Mouse (Mus musculus) erythroblast, embryonic 14.5 days (primary cell): ENCODE measurements around the gene Hdac5. TPM values are rescaled to one million over a fixed set of nuclear protein-coding genes. Genes with fewer than 3 reads are reported as not detected.

ENCODE experiments used
- H3K27me3 ChIP-seq: 2 replicates; pipeline ENCODE4 v1.6.1; 2012; ENCODE audit warnings: inconsistent platforms; ENCODE audit not compliant: control insufficient read depth
- H3K36me3 ChIP-seq: 2 replicates; pipeline ENCODE4 v1.6.1; 2012; ENCODE audit warnings: mild to moderate bottlenecking, inconsistent platforms; ENCODE audit not compliant: control insufficient read depth
- H3K4me1 ChIP-seq: 2 replicates; pipeline ENCODE4 v1.6.1; 2012; ENCODE audit warnings: inconsistent platforms; ENCODE audit not compliant: control insufficient read depth
- H3K4me3 ChIP-seq: replicated peaks from 2 replicates; pipeline ENCODE3; 2012; ENCODE audit warnings: moderate library complexity, mild to moderate bottlenecking, inconsistent platforms
- H3K9me3 ChIP-seq: 2 replicates; pipeline ENCODE4 v1.6.1; 2012; ENCODE audit warnings: low read length, inconsistent platforms, mixed read lengths; ENCODE audit not compliant: control insufficient read depth
- GATA1 ChIP-seq: IDR thresholded peaks from 2 replicates; pipeline ENCODE4 v1.6.1; 2012; ENCODE audit warnings: low read length, inconsistent platforms, mixed read lengths
- TAL1 ChIP-seq: IDR thresholded peaks from 3 replicates; pipeline ENCODE4 v1.6.1; 2012; ENCODE audit warnings: low read length, inconsistent platforms, mixed read lengths
- polyA plus RNA-seq: library from polyadenylated mRNA; stranded (reverse); fragments of >175 nt; gene quantifications from 2 replicates; pipeline ENCODE4 v1.2.3, GENCODE M21; 2012

Gene Hdac5
- polyA plus RNA-seq, 1 experiment = 4.3 TPM

DNA sequence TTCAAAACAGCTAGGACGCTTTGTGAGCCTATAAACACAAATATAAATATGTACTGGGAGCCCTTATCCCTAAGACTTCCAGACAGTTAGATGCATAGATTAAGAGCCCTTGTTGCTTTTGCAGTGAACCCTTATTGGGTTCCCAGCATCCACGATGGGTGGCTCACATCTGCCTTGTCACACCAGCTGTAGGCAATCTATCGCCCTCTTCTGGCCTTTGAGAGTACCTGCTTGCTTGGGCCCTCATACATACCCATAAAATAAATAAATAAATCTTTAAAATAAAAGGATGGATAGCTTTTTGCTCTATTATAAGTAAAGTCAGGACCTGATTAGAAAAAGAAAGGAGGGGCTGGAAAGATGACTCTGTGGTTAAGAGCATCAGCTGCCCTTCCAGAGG lies 28.6 kb upstream of the Hdac5 start:
- no peak for TF ChIP-seq GATA1
- no peak for TF ChIP-seq TAL1
- Histone ChIP-seq H3K36me3 (peaks cover 91% of the 10 kb centered on the region), H3K4me1 (peaks cover 14% of the 10 kb centered on the region), H3K4me3 (no peak overlapping the region), H3K27me3 (no peaks in the 10 kb centered on the region), H3K9me3 (no peaks in the 10 kb centered on the region)

DNA sequence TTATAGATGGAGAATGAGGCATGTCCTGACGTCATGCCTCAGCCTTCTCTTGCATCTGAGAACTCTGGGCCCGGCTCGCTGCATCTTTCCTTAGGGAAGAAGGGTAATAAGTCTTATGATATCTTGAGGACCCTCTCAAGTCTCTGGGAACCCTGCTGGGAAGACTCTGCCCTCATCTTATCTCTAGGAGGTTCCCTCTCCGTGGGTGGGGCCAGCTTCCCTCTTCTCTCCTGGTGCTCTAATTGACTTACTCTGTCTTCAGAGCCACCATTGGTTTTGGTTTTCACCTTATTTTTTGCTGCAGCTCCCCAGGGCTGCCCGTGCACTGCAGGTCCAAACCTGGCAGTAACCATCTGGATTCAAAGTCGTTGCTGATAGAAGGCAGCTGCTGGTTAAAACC lies 28.1 kb upstream of the Hdac5 start:
- H3K27me3 ChIP-seq = no peaks in the 10 kb centered on the region
- H3K9me3 ChIP-seq = no peaks in the 10 kb centered on the region
- TF ChIP-seq TAL1 (no peak), GATA1 (no peak)
- peaks cover 90% of the 10 kb centered on the region for H3K36me3 ChIP-seq
- H3K4me1 ChIP-seq = peaks cover 14% of the 10 kb centered on the region
- no peak overlapping the region for H3K4me3 ChIP-seq

DNA sequence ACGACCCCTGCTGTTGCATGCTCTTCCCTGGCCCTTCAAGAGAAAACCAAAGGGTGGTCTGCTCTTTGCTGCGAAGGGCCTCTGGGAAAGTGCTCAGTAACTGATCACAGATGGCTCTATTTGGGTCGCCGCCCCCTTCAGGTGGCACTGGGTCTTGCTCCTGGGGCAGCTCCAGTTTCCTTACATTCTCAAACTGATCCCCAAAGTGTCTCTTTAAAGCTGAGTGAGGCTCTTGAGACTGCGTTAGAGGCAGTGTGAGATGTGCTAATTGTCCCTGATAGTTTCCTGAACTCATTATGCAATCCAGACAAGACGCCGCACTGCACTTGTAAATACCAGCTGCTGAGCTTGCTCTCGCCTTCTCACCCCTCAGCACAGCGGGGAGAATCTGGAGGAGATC lies 27.5 kb upstream of the Hdac5 start:
- no peaks in the 10 kb centered on the region for H3K9me3 ChIP-seq
- H3K27me3 ChIP-seq = no peaks in the 10 kb centered on the region
- H3K4me1 ChIP-seq = peaks cover 14% of the 10 kb centered on the region
- TF ChIP-seq TAL1 (no peak), GATA1 (no peak)
- no peak overlapping the region for H3K4me3 ChIP-seq
- H3K36me3 ChIP-seq = peaks cover 87% of the 10 kb centered on the region

DNA sequence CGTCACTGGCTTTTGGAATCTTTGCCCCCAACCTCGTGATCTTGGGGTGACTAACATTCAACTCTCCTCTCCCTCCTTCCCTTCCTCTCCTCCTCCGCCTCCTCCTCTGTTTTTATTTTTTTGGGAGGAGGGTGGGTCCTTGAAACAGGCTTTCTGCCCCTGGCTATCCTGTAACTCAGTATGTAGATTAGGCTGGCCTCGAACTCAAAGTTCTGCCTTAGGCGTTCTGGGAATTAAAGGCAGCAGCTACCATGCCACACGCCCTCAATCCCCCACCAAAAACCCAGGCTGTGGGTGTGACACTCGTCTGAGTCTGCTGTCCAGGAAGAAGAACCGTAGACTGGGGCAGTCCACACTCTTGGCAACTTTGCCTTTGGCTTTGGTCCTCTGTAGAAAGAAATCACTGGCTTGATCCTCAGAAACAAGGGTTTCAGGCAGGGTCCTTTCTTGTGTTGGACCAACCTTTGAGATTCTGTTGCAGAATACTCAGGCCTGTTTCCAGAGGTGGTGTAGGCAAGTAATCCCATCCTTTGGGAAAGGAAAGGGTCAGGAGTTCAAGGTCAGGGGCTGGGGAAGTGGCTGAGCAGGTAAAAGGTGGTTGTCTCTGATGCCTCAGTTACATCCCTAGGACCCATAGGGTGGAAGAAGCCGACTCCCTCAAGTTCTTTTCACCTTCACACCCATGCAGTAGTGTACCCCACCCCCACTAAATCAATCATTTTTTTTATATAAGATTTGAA lies 19.6 kb upstream of the Hdac5 start:
- Histone ChIP-seq H3K9me3 (no peaks in the 10 kb centered on the region), H3K27me3 (peaks cover 20% of the 10 kb centered on the region), H3K4me1 (peaks cover 19% of the 10 kb centered on the region), H3K4me3 (peak overlapping the region; percentile 78), H3K36me3 (peaks cover 35% of the 10 kb centered on the region)
- TF ChIP-seq GATA1 = no peak
- no peak for TF ChIP-seq TAL1

DNA sequence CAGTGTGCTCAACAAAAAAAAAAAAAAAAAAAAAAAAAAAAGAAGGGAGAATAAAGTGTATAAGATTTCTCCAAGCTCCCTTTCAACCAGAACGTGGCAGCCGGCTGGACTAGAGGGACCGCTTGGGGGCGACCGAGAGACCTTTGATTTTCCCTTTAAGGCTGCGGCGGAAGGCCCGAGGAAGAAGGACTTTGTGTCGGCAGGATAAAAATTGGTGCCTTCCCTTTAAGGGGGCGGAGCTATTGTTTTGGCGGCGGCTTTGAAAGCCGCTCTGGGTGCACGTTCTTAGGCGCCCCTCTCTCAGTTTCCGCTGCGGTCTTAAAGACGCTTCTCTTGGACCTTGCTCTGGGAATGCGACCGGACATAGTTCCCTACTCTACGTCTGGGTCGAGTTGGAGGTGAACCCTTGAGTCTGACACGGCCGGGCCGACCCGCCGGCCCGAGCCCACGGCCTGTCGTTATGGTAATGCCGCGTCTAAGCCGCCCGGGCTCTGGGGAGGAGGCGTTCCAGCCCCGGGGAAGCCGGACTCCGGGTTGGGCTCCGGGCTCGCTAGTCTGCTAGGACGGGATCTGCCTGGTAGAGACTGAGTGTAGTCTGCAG lies 18.8 kb upstream of the Hdac5 start, which contains the start of gene BC030867:
TSS of gene BC030867 (plus strand) at position 253 of the 601 bp plus-strand sequence.
- H3K36me3 ChIP-seq = peaks cover 28% of the 10 kb centered on the region
- peaks cover 21% of the 10 kb centered on the region for H3K4me1 ChIP-seq
- TF ChIP-seq GATA1 (no peak), TAL1 (no peak)
- H3K27me3 ChIP-seq = peaks cover 23% of the 10 kb centered on the region
- peak within 1 kb of the TSS; percentile 78 for H3K4me3 ChIP-seq
- H3K9me3 ChIP-seq = no peaks in the 10 kb centered on the region

DNA sequence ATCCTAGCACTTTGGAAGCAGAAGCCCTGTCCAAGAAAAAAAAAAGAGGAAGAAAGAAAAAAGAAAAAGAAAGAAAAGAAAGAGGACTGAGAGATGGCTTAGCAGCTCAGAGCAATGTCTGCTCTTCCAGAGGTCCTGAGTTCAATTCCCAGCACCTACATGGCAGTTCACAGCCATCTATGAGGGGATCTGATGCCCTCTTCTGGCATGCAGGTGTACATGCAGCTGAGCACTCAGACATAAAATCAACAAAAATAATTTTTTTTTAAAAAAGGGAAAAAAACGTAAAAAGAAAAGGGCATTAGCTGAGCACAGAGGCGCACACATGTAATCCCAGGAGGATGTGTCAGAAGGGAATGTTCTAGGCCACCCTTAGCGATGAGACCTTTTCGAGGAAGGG lies 16.9 kb upstream of the Hdac5 start:
- Histone ChIP-seq H3K4me3 (no peak overlapping the region), H3K4me1 (peaks cover 21% of the 10 kb centered on the region), H3K9me3 (peaks cover under 1% of the 10 kb centered on the region; the same call in 1 of the 2 replicates), H3K36me3 (peaks cover 15% of the 10 kb centered on the region), H3K27me3 (peaks cover 23% of the 10 kb centered on the region)
- TF ChIP-seq TAL1 (no peak), GATA1 (no peak)

DNA sequence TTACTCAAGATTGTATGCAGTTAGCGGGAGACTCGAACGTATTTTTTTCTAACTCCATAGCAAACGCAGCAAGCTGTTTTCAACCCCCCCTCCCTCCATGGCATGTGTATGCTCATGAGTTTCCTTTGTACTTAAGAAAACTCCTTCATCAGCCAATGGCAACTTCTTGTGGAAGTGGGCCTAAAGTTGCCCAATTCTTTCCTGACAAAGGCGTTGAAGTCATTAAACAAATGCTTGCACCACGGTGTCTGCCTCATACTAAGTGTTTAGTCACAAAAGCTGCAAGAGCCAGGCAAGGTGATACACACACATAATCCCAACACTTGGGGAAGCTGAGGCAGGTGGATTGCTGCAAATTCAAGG lies 16.3 kb upstream of the Hdac5 start:
- Histone ChIP-seq H3K9me3 (peaks cover 2% of the 10 kb centered on the region; the same call in 1 of the 2 replicates), H3K4me3 (no peak overlapping the region), H3K36me3 (peaks cover 9% of the 10 kb centered on the region), H3K4me1 (peaks cover 21% of the 10 kb centered on the region), H3K27me3 (peaks cover 23% of the 10 kb centered on the region)
- TF ChIP-seq TAL1 (no peak), GATA1 (no peak)

DNA sequence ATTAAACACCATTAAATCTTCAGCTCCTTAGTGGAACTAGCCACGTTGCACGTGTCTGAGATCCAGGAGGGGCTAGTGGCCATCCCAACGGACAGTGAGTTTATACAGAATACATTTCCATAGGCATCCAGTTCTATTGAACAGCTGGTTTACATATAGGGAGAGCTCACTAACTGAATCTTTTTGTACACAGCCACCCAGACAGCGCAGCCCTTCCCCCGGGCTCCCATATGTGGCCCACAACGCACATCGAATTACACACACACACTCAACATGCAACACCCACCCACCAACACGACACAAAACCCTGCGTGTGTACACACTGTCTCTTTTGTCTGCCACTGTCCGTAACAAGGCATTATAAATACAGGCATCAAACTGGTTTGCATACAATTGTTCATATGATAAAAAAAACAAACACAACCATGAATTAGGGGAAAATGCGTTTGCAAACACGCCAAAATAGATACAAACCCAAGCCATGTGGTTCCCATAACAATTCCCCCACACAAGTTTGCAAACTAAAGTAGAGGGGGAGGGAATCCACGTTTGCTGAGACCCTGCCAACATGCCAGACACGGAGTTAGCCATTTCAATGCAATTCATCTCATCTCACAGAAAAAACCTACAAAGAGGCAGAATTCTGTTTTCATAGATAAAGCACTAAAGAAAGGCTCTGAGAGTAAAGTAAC lies 15.8 kb upstream of the Hdac5 start:
- peaks cover 23% of the 10 kb centered on the region for H3K27me3 ChIP-seq
- TF ChIP-seq TAL1 (no peak), GATA1 (no peak)
- peaks cover 21% of the 10 kb centered on the region for H3K4me1 ChIP-seq
- H3K4me3 ChIP-seq = no peak overlapping the region
- H3K9me3 ChIP-seq = peaks cover 2% of the 10 kb centered on the region; the same call in 1 of the 2 replicates
- H3K36me3 ChIP-seq = peaks cover 4% of the 10 kb centered on the region

DNA sequence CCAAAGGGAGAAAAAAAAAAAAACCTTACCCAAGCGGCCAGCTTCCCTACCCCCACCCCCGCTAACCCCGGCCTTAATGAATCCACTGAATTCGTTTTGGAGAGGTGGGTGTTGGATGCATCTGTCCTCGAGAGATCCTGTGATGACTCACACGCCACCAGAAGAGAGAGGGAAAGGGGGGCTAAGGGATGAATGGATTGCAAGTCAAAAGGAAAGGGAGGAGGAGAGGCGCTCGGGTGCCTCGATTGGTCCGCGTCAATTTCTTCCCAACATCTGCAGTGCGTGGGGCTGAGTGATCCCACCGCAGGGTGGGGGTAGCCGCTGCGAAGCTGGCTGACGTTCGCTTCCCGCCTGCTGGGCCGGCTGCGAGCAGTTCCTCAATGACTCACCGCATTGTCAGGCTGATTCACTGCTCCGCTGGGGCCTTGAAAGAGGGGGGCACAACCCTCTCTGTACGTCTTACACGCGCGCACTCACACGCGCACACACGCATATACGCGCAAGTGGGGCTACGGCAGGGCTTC lies 15.0 kb upstream of the Hdac5 start:
- Histone ChIP-seq H3K27me3 (peaks cover 23% of the 10 kb centered on the region), H3K4me3 (no peak overlapping the region), H3K36me3 (no peaks in the 10 kb centered on the region), H3K4me1 (peaks cover 18% of the 10 kb centered on the region), H3K9me3 (peaks cover 2% of the 10 kb centered on the region; the same call in 1 of the 2 replicates)
- TF ChIP-seq TAL1 = no peak
- TF ChIP-seq GATA1 = no peak
